Mouse (Mus musculus) lung, postnatal 0 days (tissue): Measurements from ENCODE around the gene Krt18. TPM values are rescaled to one million over a fixed set of nuclear protein-coding genes. Genes with fewer than 3 reads are reported as not detected.

Source experiments
- ATAC-seq: fragments of 200-750 bp; cut with Nextera tagmentation; 2 replicates; pipeline ENCODE4 v1.8.0; 2017; ENCODE audit warnings: moderate library complexity
- DNase-seq: peaks from one replicate; pipeline ENCODE4 v3.0.0-alpha.2; 2016; ENCODE audit warnings: low spot score
- H3K27ac ChIP-seq: fragments of 300-500 bp; sonication (generic); 2 replicates; pipeline ENCODE4 v1.5.1; 2014; ENCODE audit warnings: antibody characterized with exemption, mild to moderate bottlenecking, low read length, mixed read lengths
- H3K27me3 ChIP-seq: fragments of 300-500 bp; sonication (generic); replicated peaks from 2 replicates; pipeline ENCODE4 v1.6.1; 2014; ENCODE audit warnings: low read length, mixed read lengths; ENCODE audit not compliant: insufficient read depth
- H3K36me3 ChIP-seq: fragments of 300-500 bp; sonication (generic); 2 replicates; pipeline ENCODE4 v1.6.1; 2014; ENCODE audit warnings: low read length, mixed read lengths; ENCODE audit not compliant: insufficient read depth
- H3K4me1 ChIP-seq: fragments of 300-500 bp; sonication (generic); 2 replicates; pipeline ENCODE4 v1.6.1; 2014; ENCODE audit warnings: antibody characterized with exemption, low read depth, low read length, mixed read lengths; ENCODE audit not compliant: insufficient read depth
- H3K4me2 ChIP-seq: fragments of 300-500 bp; sonication (generic); replicated peaks from 2 replicates; pipeline ENCODE4 v1.6.1; 2014; ENCODE audit warnings: low read depth, mild to moderate bottlenecking, low read length, moderate library complexity, mixed read lengths
- H3K4me3 ChIP-seq: fragments of 300-500 bp; sonication (generic); 2 replicates; pipeline ENCODE4 v1.5.1; 2014; ENCODE audit warnings: low read depth, low read length
- H3K9ac ChIP-seq: fragments of 300-500 bp; sonication (generic); replicated peaks from 2 replicates; pipeline ENCODE4 v1.6.1; 2014; ENCODE audit warnings: low read depth, mild to moderate bottlenecking
- H3K9me3 ChIP-seq: fragments of 300-500 bp; sonication (generic); 2 replicates; pipeline ENCODE4 v1.6.1; 2016; ENCODE audit warnings: low read length, mixed read lengths
- CTCF ChIP-seq: IDR thresholded peaks from 2 replicates; pipeline ENCODE4 v1.5.1; 2016; ENCODE audit warnings: antibody characterized with exemption, mild to moderate bottlenecking
- EP300 ChIP-seq: IDR thresholded peaks from 2 replicates; pipeline ENCODE4 v1.6.1; 2016; ENCODE audit warnings: antibody characterized with exemption, mild to moderate bottlenecking, control low read depth
- WGBS: fragments of 180-500 bp; shearing (Covaris S2); extraction: QIAGEN DNeasy Blood & Tissue Kit; methylation state at CpG from one replicate; pipeline ENCODE4 v1.1.7; 2014; 5-methylcytosine and 5-hydroxymethylcytosine counted together
- polyA plus RNA-seq: library from polyadenylated mRNA; unstranded; fragments of >200 nt; fragmentation: Nextera tagmentation; extraction: Ambion mirVana; gene quantifications from 2 replicates; pipeline ENCODE4 v1.2.1, GENCODE M21; 2015

Gene Krt18
- polyA plus RNA-seq, 1 experiment from 2014 or later, result 248 TPM

- 12% methylated on average over 7 of the region's 7 CpGs for WGBS
- H3K27ac ChIP-seq, result peak overlapping the region; percentile 89
- no peaks in the 10 kb centered on the region for H3K36me3 ChIP-seq
- H3K4me3 ChIP-seq, result no peak overlapping the region
- H3K27me3 ChIP-seq, result no peaks in the 10 kb centered on the region
- H3K9ac ChIP-seq, result no peak overlapping the region
- TF ChIP-seq CTCF (no peak), EP300 (no peak; the same call in 1 of the 2 replicates)
- H3K9me3 ChIP-seq, result no peaks in the 10 kb centered on the region
- ATAC-seq (peak; percentile 76), DNase-seq (peak; percentile 92)
- H3K4me2 ChIP-seq, result no peak overlapping the region
- peaks cover 8% of the 10 kb centered on the region; the same call in 1 of the 2 replicates for H3K4me1 ChIP-seq
Measured at GRCm38 (mm10) chr15:102016787-102017186, 11.2 kb upstream of the Krt18 start.

- no peak overlapping the region for H3K4me2 ChIP-seq
- no peak overlapping the region for H3K9ac ChIP-seq
- H3K4me3 ChIP-seq, result no peak overlapping the region
- no peaks in the 10 kb centered on the region for H3K36me3 ChIP-seq
- peak; percentile 39 for TF ChIP-seq EP300
- TF ChIP-seq CTCF, result peak; percentile 77
- 18% methylated on average over 7 of the region's 7 CpGs for WGBS
- H3K9me3 ChIP-seq, result no peaks in the 10 kb centered on the region
- H3K4me1 ChIP-seq, result peaks cover 8% of the 10 kb centered on the region; the same call in 1 of the 2 replicates
- ATAC-seq, result peak; percentile 67
- DNase-seq, result peak; percentile 90
- H3K27ac ChIP-seq, result peak overlapping the region; percentile 89
- no peaks in the 10 kb centered on the region for H3K27me3 ChIP-seq
Measured at GRCm38 (mm10) chr15:102017918-102018463, 10.0 kb upstream of the Krt18 start.

- no peak overlapping the region for H3K4me3 ChIP-seq
- no peak overlapping the region for H3K9ac ChIP-seq
- no peaks in the 10 kb centered on the region for H3K9me3 ChIP-seq
- no peak for DNase-seq
- 24% methylated on average over 8 of the region's 8 CpGs for WGBS
- TF ChIP-seq EP300, result no peak
- TF ChIP-seq CTCF, result no peak
- no peaks in the 10 kb centered on the region for H3K36me3 ChIP-seq
- no peak for ATAC-seq
- no peaks in the 10 kb centered on the region for H3K27me3 ChIP-seq
- H3K4me1 ChIP-seq, result peaks cover 11% of the 10 kb centered on the region; the same call in 1 of the 2 replicates
- H3K4me2 ChIP-seq, result no peak overlapping the region
- no peak overlapping the region for H3K27ac ChIP-seq
Measured at GRCm38 (mm10) chr15:102022481-102022880, 5.5 kb upstream of the Krt18 start.

- Histone ChIP-seq H3K27ac (peak overlapping the region; percentile 39), H3K4me3 (no peak overlapping the region), H3K27me3 (no peaks in the 10 kb centered on the region), H3K4me2 (no peak overlapping the region), H3K9me3 (no peaks in the 10 kb centered on the region), H3K4me1 (peaks cover 11% of the 10 kb centered on the region; the same call in 1 of the 2 replicates), H3K9ac (no peak overlapping the region), H3K36me3 (no peaks in the 10 kb centered on the region)
- ATAC-seq (peak; percentile 16; the same call in 1 of the 2 replicates), DNase-seq (peak; percentile 48)
- 32% methylated on average over 8 of the region's 8 CpGs for WGBS
- TF ChIP-seq EP300 (no peak), CTCF (no peak)
Measured at GRCm38 (mm10) chr15:102023888-102024287, 4.1 kb upstream of the Krt18 start.

GRCm38 (mm10) chr15:102025136-102025872, 2.7 kb upstream of the Krt18 start:
- ATAC-seq (no peak), DNase-seq (no peak)
- WGBS, result 9% methylated on average over 22 of the region's 22 CpGs
- Histone ChIP-seq H3K4me3 (peak overlapping the region; percentile 1; the same call in 1 of the 2 replicates), H3K27ac (peak overlapping the region; percentile 54), H3K9me3 (no peaks in the 10 kb centered on the region), H3K4me1 (peaks cover 11% of the 10 kb centered on the region; the same call in 1 of the 2 replicates), H3K9ac (0 out of 2 replicates have a peak overlapping the region, but pooled peaks have one; percentile 29), H3K27me3 (no peaks in the 10 kb centered on the region), H3K36me3 (no peaks in the 10 kb centered on the region), H3K4me2 (peak overlapping the region; percentile 40)
- no peak for TF ChIP-seq EP300
- no peak for TF ChIP-seq CTCF

GRCm38 (mm10) chr15:102026430-102026829, 1.6 kb upstream of the Krt18 start:
- no peaks in the 10 kb centered on the region for H3K27me3 ChIP-seq
- no peak for TF ChIP-seq CTCF
- TF ChIP-seq EP300, result no peak
- DNase-seq, result no peak
- no peak overlapping the region for H3K9ac ChIP-seq
- no peaks in the 10 kb centered on the region for H3K9me3 ChIP-seq
- no peaks in the 10 kb centered on the region for H3K36me3 ChIP-seq
- WGBS, result 15% methylated on average over 12 of the region's 12 CpGs
- no peak overlapping the region for H3K27ac ChIP-seq
- peak overlapping the region; percentile 40; the same call in 1 of the 2 replicates for H3K4me2 ChIP-seq
- peaks cover 11% of the 10 kb centered on the region; the same call in 1 of the 2 replicates for H3K4me1 ChIP-seq
- no peak overlapping the region for H3K4me3 ChIP-seq
- ATAC-seq, result no peak
